Mouse (Mus musculus) heart, postnatal 0 days (tissue): ENCODE results near the gene Ptprn2.

Experiments used
- CTCF ChIP-seq: IDR thresholded peaks from 2 replicates; pipeline ENCODE4 v1.5.1; 2016; ENCODE audit warnings: antibody characterized with exemption, control low read depth, low read depth
- EP300 ChIP-seq: IDR thresholded peaks from 2 replicates; pipeline ENCODE4 v1.6.1; 2016; ENCODE audit warnings: antibody characterized with exemption, low read depth

- TF ChIP-seq CTCF (no peak), EP300 (no peak)
Observed at GRCm38 (mm10) chr12:116498666-116499065, 13.1 kb downstream of the Ptprn2 start.
